Mouse (Mus musculus): ENCODE data around the gene Rfx3. TPM values are rescaled to one million over a fixed set of nuclear protein-coding genes. Genes with fewer than 3 reads are reported as not detected.

Gene Rfx3
- total RNA-seq, 2 experiments from 2014 or later = 0.38 to 1.4 TPM

- ATAC-seq (replicated peaks; ENCODE audit: low FRiP score, poor library complexity, severe bottlenecking) = peak; percentile 66
Observed at GRCm38 (mm10) chr19:27906976-27907375, 104.0 kb downstream of the Rfx3 start.

GRCm38 (mm10) chr19:27905976-27906375 lies 105.0 kb downstream of the Rfx3 start:
- ATAC-seq (replicated peaks; ENCODE audit: low FRiP score, poor library complexity, severe bottlenecking) = peak; percentile 69

DNA sequence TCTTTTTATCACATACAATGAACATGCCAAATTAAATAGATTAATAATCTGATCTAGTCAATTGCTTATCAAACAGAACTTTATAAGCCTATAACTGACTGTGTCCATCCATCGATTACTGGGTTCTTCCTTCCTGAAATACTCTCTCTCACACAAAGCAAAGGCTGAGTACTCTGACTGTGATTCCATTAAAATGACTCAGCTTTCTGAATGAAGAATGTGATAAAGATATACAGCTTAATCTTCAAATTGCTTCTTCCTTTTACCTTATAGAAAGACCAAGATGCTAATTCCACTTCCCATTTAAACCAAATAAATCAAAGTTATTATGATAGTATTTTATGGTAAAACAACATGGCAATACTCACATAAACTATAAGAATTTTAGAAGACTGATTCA lies 105.8 kb downstream of the Rfx3 start:
- no peak for ATAC-seq (replicated peaks; ENCODE audit: low FRiP score, poor library complexity, severe bottlenecking)

GRCm38 (mm10) chr19:27904655-27905054 lies 106.3 kb downstream of the Rfx3 start:
- ATAC-seq (replicated peaks; ENCODE audit: low FRiP score, poor library complexity, severe bottlenecking) = peak; percentile 40

GRCm38 (mm10) chr19:27904209-27904608 lies 106.8 kb downstream of the Rfx3 start:
- no peak for ATAC-seq (replicated peaks; ENCODE audit: low FRiP score, poor library complexity, severe bottlenecking)

GRCm38 (mm10) chr19:27902601-27903000 lies 108.4 kb downstream of the Rfx3 start:
- ATAC-seq (replicated peaks; ENCODE audit: low FRiP score, poor library complexity, severe bottlenecking) = no peak

- no peak for ATAC-seq (replicated peaks; ENCODE audit: low FRiP score, poor library complexity, severe bottlenecking)
Observed at GRCm38 (mm10) chr19:27901693-27902092, 109.3 kb downstream of the Rfx3 start.

DNA sequence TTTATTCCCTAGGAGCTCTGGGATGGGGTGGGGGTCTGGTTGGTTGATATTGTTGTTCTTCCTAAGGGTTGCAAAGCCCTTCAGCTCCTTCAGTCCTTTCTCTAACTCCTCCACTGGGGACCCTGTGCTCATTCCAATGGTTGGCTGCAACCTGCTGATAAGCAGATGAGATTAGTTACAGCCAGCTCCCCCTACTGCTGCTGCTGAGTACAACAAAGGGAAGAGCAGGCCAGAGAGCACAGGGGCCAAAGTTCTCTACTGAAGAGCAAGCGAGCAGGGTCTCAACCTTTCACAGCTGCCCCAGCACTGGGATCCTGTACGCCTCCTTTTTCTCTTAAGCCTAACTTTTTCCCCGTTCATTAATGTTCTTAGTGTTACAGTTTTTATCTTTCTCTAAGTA lies 126.4 kb downstream of the Rfx3 start:
- no peak for ATAC-seq (replicated peaks; ENCODE audit: low FRiP score, poor library complexity, severe bottlenecking)

DNA sequence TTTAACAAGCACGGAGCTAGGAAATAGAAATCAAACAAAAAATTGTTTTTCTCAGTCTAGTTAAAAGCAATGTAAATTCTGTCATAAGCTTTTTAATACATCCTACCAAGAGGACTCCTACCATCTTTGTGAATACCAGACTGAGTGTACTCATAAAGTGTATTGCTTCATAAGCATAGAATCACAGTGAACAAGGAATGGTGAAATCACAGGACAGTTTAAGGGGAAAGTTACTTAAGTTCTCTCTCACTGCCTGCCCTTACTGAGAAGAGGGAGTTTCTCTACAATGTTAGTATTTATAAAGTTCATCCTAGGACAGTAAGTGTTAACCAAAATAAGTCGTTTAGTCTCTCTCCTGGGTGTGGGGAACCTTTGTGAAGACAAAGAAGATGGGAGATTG lies 133.5 kb downstream of the Rfx3 start:
- no peak for ATAC-seq (replicated peaks; ENCODE audit: low FRiP score, poor library complexity, severe bottlenecking)

GRCm38 (mm10) chr19:27870794-27871193 lies 140.2 kb downstream of the Rfx3 start:
- ATAC-seq (replicated peaks; ENCODE audit: low FRiP score, poor library complexity, severe bottlenecking) = peak; percentile 52

- ATAC-seq (replicated peaks; ENCODE audit: low FRiP score, poor library complexity, severe bottlenecking) = no peak
Observed at GRCm38 (mm10) chr19:27859641-27860040, 151.3 kb downstream of the Rfx3 start.

DNA sequence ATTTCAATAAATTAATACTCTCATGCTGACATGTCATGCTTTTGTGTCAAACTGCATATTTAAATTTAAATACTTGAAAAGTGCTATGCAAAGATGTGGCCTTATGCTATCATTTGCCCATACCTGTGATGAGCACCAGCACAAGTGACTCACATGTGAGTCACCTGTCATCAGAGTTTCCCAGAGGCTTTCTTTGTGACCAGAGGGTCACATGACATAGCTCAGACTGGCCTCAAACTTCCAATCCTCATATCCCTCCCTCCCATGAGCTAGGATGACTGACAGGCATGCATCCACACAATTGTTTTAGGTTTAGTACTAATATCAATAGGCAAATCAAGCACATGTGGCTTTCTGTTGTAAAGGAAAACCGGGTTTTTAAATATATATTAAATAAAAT lies 162.0 kb downstream of the Rfx3 start:
- ATAC-seq (replicated peaks; ENCODE audit: low FRiP score, poor library complexity, severe bottlenecking) = no peak

DNA sequence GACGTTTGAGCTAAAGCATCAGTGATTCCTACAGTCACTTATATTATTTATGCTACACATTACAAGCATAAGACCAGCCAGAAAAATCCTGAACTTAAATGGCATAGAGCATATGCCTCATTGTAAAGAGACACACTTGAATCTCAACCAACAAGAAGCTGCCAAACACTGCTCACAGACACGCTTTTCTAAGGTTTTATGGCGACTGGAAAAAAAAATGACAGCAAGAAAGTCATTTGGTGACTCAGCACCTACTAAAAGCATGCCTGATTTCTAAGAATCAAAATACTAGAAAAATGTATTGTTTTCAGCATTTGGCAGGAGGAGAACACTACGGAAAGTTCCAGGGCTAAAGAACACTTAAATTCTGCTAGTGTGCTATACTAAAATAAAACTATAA lies 163.9 kb downstream of the Rfx3 start:
- no peak for ATAC-seq (replicated peaks; ENCODE audit: low FRiP score, poor library complexity, severe bottlenecking)

GRCm38 (mm10) chr19:27838635-27839034 lies 172.3 kb downstream of the Rfx3 start:
- no peak for ATAC-seq (replicated peaks; ENCODE audit: low FRiP score, poor library complexity, severe bottlenecking)

DNA sequence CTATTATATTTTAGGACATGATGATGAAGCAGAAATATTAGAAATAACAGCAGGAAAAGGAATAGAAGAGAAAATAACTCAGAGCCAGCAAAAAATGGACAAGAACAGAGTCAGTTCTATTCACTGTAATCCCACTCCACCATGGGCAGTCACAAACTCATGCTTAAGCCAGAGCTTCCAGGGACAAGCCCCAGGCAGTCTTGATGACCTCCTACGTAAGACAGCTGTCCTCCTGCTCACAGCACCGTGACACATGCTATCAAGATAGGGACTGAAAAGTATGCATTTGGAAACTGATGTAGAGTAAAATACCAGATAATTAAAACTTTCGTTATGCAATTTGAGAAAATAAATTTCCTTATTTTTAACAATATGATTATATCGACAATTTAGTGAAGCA lies 172.9 kb downstream of the Rfx3 start:
- ATAC-seq (replicated peaks; ENCODE audit: low FRiP score, poor library complexity, severe bottlenecking) = no peak

DNA sequence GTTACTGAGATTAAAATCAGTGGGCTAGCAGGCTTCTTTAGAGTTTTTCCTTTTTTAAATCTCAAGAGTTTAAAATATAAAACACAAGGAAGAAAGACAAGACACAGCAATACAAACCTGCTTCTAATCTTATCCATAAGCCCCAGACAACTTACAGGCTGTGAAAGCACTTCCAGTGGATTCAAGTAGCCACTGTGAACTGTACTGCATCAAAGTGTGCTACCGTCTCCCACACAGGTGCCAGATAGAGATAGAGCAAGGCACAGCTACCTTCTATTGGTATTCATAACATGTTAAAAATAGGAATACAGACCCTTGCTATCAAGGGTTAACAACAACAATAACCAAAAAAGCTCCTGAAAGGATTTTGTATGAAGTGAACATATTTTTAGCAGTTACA lies 178.5 kb downstream of the Rfx3 start:
- ATAC-seq (replicated peaks; ENCODE audit: low FRiP score, poor library complexity, severe bottlenecking) = no peak

GRCm38 (mm10) chr19:27828316-27828715 lies 182.7 kb downstream of the Rfx3 start:
- ATAC-seq (replicated peaks; ENCODE audit: low FRiP score, poor library complexity, severe bottlenecking) = no peak

DNA sequence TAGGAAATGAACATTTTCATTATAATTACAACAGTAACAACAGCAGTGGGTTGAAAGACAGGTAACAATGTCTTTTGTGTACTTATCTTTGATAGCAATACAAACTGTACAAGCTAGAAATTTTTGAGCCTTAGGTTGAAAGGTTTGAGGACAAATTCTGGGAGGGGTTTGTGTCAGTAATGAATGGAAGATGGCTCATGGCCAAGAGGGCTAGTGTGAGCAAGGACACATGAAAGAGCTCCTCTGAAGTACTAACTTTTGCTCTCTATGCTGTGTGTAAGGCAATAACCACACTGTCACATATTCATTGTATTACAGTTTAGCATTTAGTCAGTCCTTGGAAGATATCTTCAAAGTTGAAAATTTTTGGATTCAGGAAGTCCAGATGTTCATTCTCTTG lies 193.3 kb downstream of the Rfx3 start:
- no peak for ATAC-seq (replicated peaks; ENCODE audit: low FRiP score, poor library complexity, severe bottlenecking)

DNA sequence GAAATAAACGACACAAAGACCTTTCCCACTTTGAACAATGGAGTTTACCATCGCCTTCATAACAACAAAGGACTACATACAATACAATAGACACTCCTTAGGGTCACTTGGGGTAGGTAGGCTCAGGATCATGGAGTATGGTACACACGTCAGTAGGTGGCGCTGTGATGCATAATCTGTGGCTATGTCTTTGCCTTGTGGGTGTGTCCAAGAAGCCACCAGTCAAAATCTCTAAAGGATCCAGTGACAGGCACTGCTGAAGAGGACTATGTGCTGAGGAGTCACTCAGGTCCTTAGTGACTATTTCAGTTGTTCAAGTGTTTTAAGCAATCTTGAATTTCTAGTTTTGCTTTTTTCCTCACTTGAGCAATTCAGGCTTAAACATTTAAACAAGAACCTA lies 230.9 kb downstream of the Rfx3 start:
- 0 out of 2 replicates have a peak, but pooled peaks have one; percentile 65 for ATAC-seq (replicated peaks; ENCODE audit: low FRiP score, poor library complexity, severe bottlenecking)

- no peak for ATAC-seq (replicated peaks; ENCODE audit: low FRiP score, poor library complexity, severe bottlenecking)
Observed at GRCm38 (mm10) chr19:27770716-27771265, 240.2 kb downstream of the Rfx3 start.

GRCm38 (mm10) chr19:27768444-27768843 lies 242.5 kb downstream of the Rfx3 start:
- ATAC-seq (replicated peaks; ENCODE audit: low FRiP score, poor library complexity, severe bottlenecking) = no peak

- ATAC-seq (replicated peaks; ENCODE audit: low FRiP score, poor library complexity, severe bottlenecking) = no peak
Observed at GRCm38 (mm10) chr19:27760309-27760708, 250.7 kb downstream of the Rfx3 start.

All from erythroblast, adult 5-6 weeks (primary cell).